In the genomic region with DNA sequence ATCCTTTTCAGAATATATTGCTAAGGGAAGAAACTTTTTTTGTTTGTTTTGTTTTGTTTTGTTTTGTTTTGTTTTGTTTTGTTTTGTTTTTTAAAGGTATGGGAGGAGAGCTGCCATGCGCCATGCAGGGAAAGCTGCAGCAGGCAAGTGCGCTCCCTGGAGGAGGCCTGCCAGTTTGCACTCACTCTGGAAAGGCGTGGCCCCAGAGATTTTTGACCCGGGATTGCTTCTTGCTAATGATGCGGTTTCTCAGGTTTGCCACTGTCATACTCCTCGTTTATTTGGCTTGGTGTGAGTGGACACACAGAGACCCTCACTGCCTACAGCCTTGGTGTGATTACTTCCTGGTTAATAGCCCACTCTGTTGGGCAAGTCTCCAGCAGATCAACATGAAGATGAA, we compare ENCODE assay signal across 10 mouse cellular contexts. TPM values are rescaled to one million over a fixed set of nuclear protein-coding genes. Genes with fewer than 3 reads are reported as not detected.
DNase-seq lines count a peak whose midpoint lies in the region; ATAC-seq and TF ChIP-seq lines count a peak whose summit lies in the region.
"Had no signal": no experiment of that assay in that cellular context is flagged by ENCODE, and none has a peak within 500 bp of the region (broad histone marks: within the 10 kb centered on the region; RNA-seq: fewer than 3 reads in every experiment).

No protein-coding gene starts in this region.

- H3K27ac ChIP-seq in heart, embryonic 12.5 days (ENCODE audit: poor library complexity, severe bottlenecking), result no peak overlapping the region
- H3K27ac ChIP-seq in lung, postnatal 0 days (ENCODE audit: low read length), result no peak overlapping the region
- H3K27ac ChIP-seq: hindbrain, embryonic 12.5 days; liver, embryonic 13.5 days had no signal

- no peak overlapping the region for H3K9ac ChIP-seq in heart, embryonic 12.5 days
- H3K9ac ChIP-seq in lung, postnatal 0 days (replicated peaks; ENCODE audit: low read depth), result no peak overlapping the region
- H3K9ac ChIP-seq: hindbrain, embryonic 12.5 days; liver, embryonic 13.5 days had no signal

- H3K4me3 ChIP-seq in heart, embryonic 12.5 days, result no peak overlapping the region
- no peak overlapping the region for H3K4me3 ChIP-seq in lung, postnatal 0 days (ENCODE audit: low read depth, low read length)
- H3K4me3 ChIP-seq: hindbrain, embryonic 12.5 days; liver, embryonic 13.5 days had no signal

- no peak overlapping the region for H3K4me2 ChIP-seq in heart, embryonic 12.5 days
- no peak overlapping the region for H3K4me2 ChIP-seq in lung, postnatal 0 days (replicated peaks; ENCODE audit: low read depth, low read length)
- H3K4me2 ChIP-seq: hindbrain, embryonic 12.5 days; liver, embryonic 13.5 days had no signal

- ATAC-seq in heart, embryonic 12.5 days (ENCODE audit: insufficient number of reproducible peaks, low FRiP score), result no peak
- no peak for ATAC-seq in lung, postnatal 0 days
- ATAC-seq in monocyte, adult 5-6 weeks (replicated peaks; ENCODE audit: insufficient number of reproducible peaks, low FRiP score, low TSS enrichment, poor library complexity, severe bottlenecking), result peak; percentile 47; the same call in 1 of the 2 replicates
- ATAC-seq in erythroblast, adult 5-6 weeks (replicated peaks; ENCODE audit: low FRiP score, poor library complexity, severe bottlenecking), result no peak

- 22% methylated on average over 6 of the region's 6 CpGs for WGBS in heart, embryonic 12.5 days
- WGBS in lung, postnatal 0 days, result 22% methylated on average over 6 of the region's 6 CpGs

- DNase-seq in heart, adult 11 months, result peak; percentile 90
- DNase-seq in lung, postnatal 0 days (ENCODE audit: low spot score), result peak; percentile 28
- DNase-seq in lung, postnatal 25 days (ENCODE audit: low spot score), result no peak
- peak; percentile 62 for DNase-seq in ZHBTc4 (ENCODE audit: low read depth, low spot score)
- DNase-seq in frontal cortex, postnatal 10 days (ENCODE audit: low spot score in 2 of 2), result no peak
- DNase-seq: liver, embryonic 13.5 days had no signal

- peak; percentile 61 for TF ChIP-seq CTCF in lung, postnatal 0 days (IDR thresholded peaks at IDR 0.05)

- no peaks in the 10 kb centered on the region; the same call in 1 of the 2 replicates for H3K27me3 ChIP-seq in heart, embryonic 12.5 days (replicated peaks)
- H3K27me3 ChIP-seq in lung, postnatal 0 days (replicated peaks; ENCODE audit: insufficient read depth, low read length), result no peaks in the 10 kb centered on the region
- H3K27me3 ChIP-seq: hindbrain, embryonic 12.5 days; liver, embryonic 13.5 days had no signal

- TF ChIP-seq EP300 in lung, postnatal 0 days (IDR thresholded peaks at IDR 0.05), result no peak

- H3K4me1 ChIP-seq in heart, embryonic 12.5 days (replicated peaks), result no peaks in the 10 kb centered on the region
- H3K4me1 ChIP-seq in lung, postnatal 0 days (ENCODE audit: insufficient read depth, low read depth, low read length), result no peaks in the 10 kb centered on the region
- H3K4me1 ChIP-seq: hindbrain, embryonic 12.5 days; liver, embryonic 13.5 days had no signal

- no peaks in the 10 kb centered on the region for H3K9me3 ChIP-seq in heart, embryonic 12.5 days (replicated peaks)
- H3K9me3 ChIP-seq in lung, postnatal 0 days (ENCODE audit: low read length), result no peaks in the 10 kb centered on the region
- H3K9me3 ChIP-seq: hindbrain, embryonic 12.5 days; liver, embryonic 13.5 days had no signal

- H3K36me3 ChIP-seq in heart, embryonic 12.5 days, result no peaks in the 10 kb centered on the region
- H3K36me3 ChIP-seq in lung, postnatal 0 days (ENCODE audit: insufficient read depth, low read length), result no peaks in the 10 kb centered on the region
- H3K36me3 ChIP-seq: hindbrain, embryonic 12.5 days; liver, embryonic 13.5 days had no signal

RNA-seq across cellular contexts. Expression of a gene that starts 16.3 kb away (rescaled TPM):
- polyA plus RNA-seq in heart, embryonic 12.5 days (2016; fragmentation: Nextera tagmentation; extraction: Ambion mirVana), result 46.4 and 47.6 TPM in 2 replicates
- polyA plus RNA-seq in lung, postnatal 0 days (2015; fragmentation: Nextera tagmentation; extraction: Ambion mirVana), result 66.8 and 66.9 TPM in 2 replicates
- total RNA-seq in monocyte, adult 5-6 weeks (2017), result 562 to 797 TPM (median 623 TPM) in 3 replicates
- total RNA-seq in erythroblast, adult 5-6 weeks (2015; ENCODE audit: low replicate concordance), result 77.8 and 106 TPM in 2 replicates
- 76.8 and 86.9 TPM in 2 replicates for total RNA-seq in erythroblast, adult 5-6 weeks (2017; ENCODE audit: low replicate concordance)

RNA-seq across cellular contexts. Expression of a gene that starts 58.8 kb away (rescaled TPM):
- 1.1 and 1.8 TPM in 2 replicates for polyA plus RNA-seq in heart, embryonic 12.5 days (2016; fragmentation: Nextera tagmentation; extraction: Ambion mirVana)
- polyA plus RNA-seq in lung, postnatal 0 days (2015; fragmentation: Nextera tagmentation; extraction: Ambion mirVana), result 0.38 and 1.2 TPM in 2 replicates
- not detected in 3 replicates for total RNA-seq in monocyte, adult 5-6 weeks (2017)
- total RNA-seq in erythroblast, adult 5-6 weeks (2015; ENCODE audit: low replicate concordance), result not detected in 2 replicates
- not detected in 2 replicates for total RNA-seq in erythroblast, adult 5-6 weeks (2017; ENCODE audit: low replicate concordance)

Comparison
In these comparisons a context has a peak if more than half of its experiments do, and no peak if none do; other contexts are left out.
1. DNase-seq: peak in heart, adult 11 months (single experiment), lung, postnatal 0 days (single experiment) and ZHBTc4 (single experiment); none in lung, postnatal 25 days (single experiment) and frontal cortex, postnatal 10 days (0 of 2).